Mouse (Mus musculus): ENCODE measurements at regions not wholly inside any gene's neighbourhood (a gene's known extent, or its start where the extent isn't known, plus 50 kb on each side); places are given as distances from the start of the nearest gene placed in this dataset.

- no peak for DNase-seq (ENCODE audit: low spot score in 2 of 2)
Measured at GRCm38 (mm10) chr8:127973194-127973593, 385.2 kb upstream of the Nrp1 start.

- DNase-seq (ENCODE audit: low spot score in 2 of 2): no peak
Measured at GRCm38 (mm10) chr8:127977746-127978145, 380.7 kb upstream of the Nrp1 start.

- no peak for DNase-seq (ENCODE audit: low spot score in 2 of 2)
Measured at GRCm38 (mm10) chr8:127979180-127980030, 379.0 kb upstream of the Nrp1 start.

GRCm38 (mm10) chr8:127982165-127982564 is 376.2 kb upstream of the Nrp1 start:
- no peak for DNase-seq (ENCODE audit: low spot score in 2 of 2)

GRCm38 (mm10) chr8:127985616-127986015 is 372.8 kb upstream of the Nrp1 start:
- no peak for DNase-seq (ENCODE audit: low spot score in 2 of 2)

GRCm38 (mm10) chr8:127988887-127989286 is 369.5 kb upstream of the Nrp1 start:
- no peak for DNase-seq (ENCODE audit: low spot score in 2 of 2)

- DNase-seq (ENCODE audit: low spot score in 2 of 2): no peak
Measured at GRCm38 (mm10) chr8:127994898-127995297, 363.5 kb upstream of the Nrp1 start.

- DNase-seq (ENCODE audit: low spot score in 2 of 2): no peak
Measured at GRCm38 (mm10) chr8:127995490-127995889, 362.9 kb upstream of the Nrp1 start.

GRCm38 (mm10) chr8:128002386-128002785 is 356.0 kb upstream of the Nrp1 start:
- DNase-seq (ENCODE audit: low spot score in 2 of 2): no peak

GRCm38 (mm10) chr8:128002806-128003205 is 355.6 kb upstream of the Nrp1 start:
- DNase-seq (ENCODE audit: low spot score in 2 of 2): no peak

GRCm38 (mm10) chr8:128003385-128003784 is 355.0 kb upstream of the Nrp1 start:
- DNase-seq (ENCODE audit: low spot score in 2 of 2): no peak

GRCm38 (mm10) chr8:128003881-128004286 is 354.5 kb upstream of the Nrp1 start:
- DNase-seq (ENCODE audit: low spot score in 2 of 2): no peak

- DNase-seq (ENCODE audit: low spot score in 2 of 2): no peak
Measured at GRCm38 (mm10) chr8:128009393-128010010, 348.9 kb upstream of the Nrp1 start.

GRCm38 (mm10) chr8:128017171-128017570 is 341.2 kb upstream of the Nrp1 start:
- no peak for DNase-seq (ENCODE audit: low spot score in 2 of 2)

GRCm38 (mm10) chr8:128023661-128024060 is 334.7 kb upstream of the Nrp1 start:
- no peak for DNase-seq (ENCODE audit: low spot score in 2 of 2)

GRCm38 (mm10) chr8:128024774-128025222 is 333.6 kb upstream of the Nrp1 start:
- no peak for DNase-seq (ENCODE audit: low spot score in 2 of 2)

- DNase-seq (ENCODE audit: low spot score in 2 of 2): no peak
Measured at GRCm38 (mm10) chr8:128025251-128025856, 333.1 kb upstream of the Nrp1 start.

GRCm38 (mm10) chr8:128026981-128027380 is 331.4 kb upstream of the Nrp1 start:
- no peak for DNase-seq (ENCODE audit: low spot score in 2 of 2)

- no peak for DNase-seq (ENCODE audit: low spot score in 2 of 2)
Measured at GRCm38 (mm10) chr8:128030335-128031280, 327.8 kb upstream of the Nrp1 start.

- no peak for DNase-seq (ENCODE audit: low spot score in 2 of 2)
Measured at GRCm38 (mm10) chr8:128034127-128034526, 324.3 kb upstream of the Nrp1 start.

- no peak for DNase-seq (ENCODE audit: low spot score in 2 of 2)
Measured at GRCm38 (mm10) chr8:128035672-128036071, 322.7 kb upstream of the Nrp1 start.

Data from thymus, postnatal 10 days (tissue).